Mouse (Mus musculus): ENCODE measurements around the gene Npm3.

The Npm3 gene

GRCm38 (mm10) chr19:45734191-45734590 is 15.2 kb downstream of the Npm3 start:
- DNase-seq (ENCODE audit: low read depth): no peak

GRCm38 (mm10) chr19:45733564-45733963 is 15.8 kb downstream of the Npm3 start:
- no peak for DNase-seq (ENCODE audit: low read depth)

- no peak for DNase-seq (ENCODE audit: low read depth)
Observed at GRCm38 (mm10) chr19:45731658-45732057, 17.7 kb downstream of the Npm3 start.

- no peak for DNase-seq (ENCODE audit: low read depth)
Observed at GRCm38 (mm10) chr19:45730042-45730441, 19.3 kb downstream of the Npm3 start.

- DNase-seq (ENCODE audit: low read depth): no peak
Observed at GRCm38 (mm10) chr19:45727231-45727630, 22.2 kb downstream of the Npm3 start.

GRCm38 (mm10) chr19:45725677-45726277 is 23.6 kb downstream of the Npm3 start:
- no peak for DNase-seq (ENCODE audit: low read depth)

- DNase-seq (ENCODE audit: low read depth): peak; percentile 9
Observed at GRCm38 (mm10) chr19:45722188-45722587, 27.2 kb downstream of the Npm3 start.

GRCm38 (mm10) chr19:45718286-45718685 is 31.1 kb downstream of the Npm3 start:
- DNase-seq (ENCODE audit: low read depth): no peak

GRCm38 (mm10) chr19:45717493-45718220 is 31.7 kb downstream of the Npm3 start:
- DNase-seq (ENCODE audit: low read depth): no peak

- DNase-seq (ENCODE audit: low read depth): no peak
Observed at GRCm38 (mm10) chr19:45708704-45709103, 40.7 kb downstream of the Npm3 start.

Measured in 416B (cell line).